20 mouse cellular contexts compared by ENCODE assay signal in genomic region chr4:66314806-66315484, GRCm38 (mm10).
DNase-seq lines count a peak whose midpoint lies in the region; ATAC-seq lines count a peak whose summit lies in the region.
"Had no signal": no experiment of that assay in that cellular context is flagged by ENCODE, and none has a peak within 500 bp of the region (broad histone marks: within the 10 kb centered on the region; RNA-seq: fewer than 3 reads in every experiment).

No protein-coding gene starts in this region.

- H3K4me3 ChIP-seq in midbrain, embryonic 12.5 days, result no peak overlapping the region
- H3K4me3 ChIP-seq in midbrain, embryonic 11.5 days (ENCODE audit: low read depth, low read length), result no peak overlapping the region
- no peak overlapping the region for H3K4me3 ChIP-seq in forebrain, embryonic 10.5 days
- H3K4me3 ChIP-seq in forebrain, embryonic 14.5 days (ENCODE audit: low read depth, low read length), result no peak overlapping the region
- H3K4me3 ChIP-seq in hindbrain, embryonic 16.5 days (ENCODE audit: low read length), result no peak overlapping the region

- H3K36me3 ChIP-seq in midbrain, embryonic 12.5 days, result no peaks in the 10 kb centered on the region
- H3K36me3 ChIP-seq in midbrain, embryonic 11.5 days (ENCODE audit: control insufficient read depth, insufficient read depth, low read length), result no peaks in the 10 kb centered on the region
- H3K36me3 ChIP-seq in forebrain, embryonic 10.5 days (replicated peaks), result no peaks in the 10 kb centered on the region
- H3K36me3 ChIP-seq in forebrain, embryonic 14.5 days (ENCODE audit: control insufficient read depth, insufficient read depth, low read length), result no peaks in the 10 kb centered on the region
- H3K36me3 ChIP-seq in hindbrain, embryonic 16.5 days (ENCODE audit: control insufficient read depth, insufficient read depth, low read length), result no peaks in the 10 kb centered on the region

- no peak for DNase-seq in midbrain, embryonic 11.5 days (ENCODE audit: low spot score, missing footprints)
- DNase-seq in forebrain, embryonic 10.5 days (ENCODE audit: extremely low spot score, low spot score), result peak; percentile 18
- DNase-seq in forebrain, embryonic 14.5 days (ENCODE audit: low spot score), result peak; percentile 64
- DNase-seq in right cerebral cortex, postnatal 10 days (ENCODE audit: low spot score in 2 of 2), result no peak
- DNase-seq in spleen, postnatal 10 days (ENCODE audit: low spot score in 2 of 2), result no peak
- DNase-seq in lung, postnatal 14 days, result no peak
- DNase-seq: adrenal gland, adult 2 months; cerebellum, adult 9-10 months; gastrocnemius, postnatal 10 days; heart, postnatal 14 days; kidney, postnatal 14 days; layer of hippocampus, postnatal 36 days; left cerebral cortex, postnatal 4 days; right cerebral cortex, postnatal 14 days had no signal

- 14% methylated on average over 8 of the region's 8 CpGs for WGBS in midbrain, embryonic 12.5 days
- WGBS in midbrain, embryonic 11.5 days, result 14% methylated on average over 8 of the region's 8 CpGs
- WGBS in forebrain, embryonic 10.5 days, result 10% methylated on average over 8 of the region's 8 CpGs
- WGBS in forebrain, embryonic 14.5 days, result 3% methylated on average over 8 of the region's 8 CpGs
- 17% methylated on average over 8 of the region's 8 CpGs for WGBS in hindbrain, embryonic 16.5 days

- ATAC-seq in midbrain, embryonic 12.5 days (ENCODE audit: low FRiP score, low read depth), result peak; percentile 81
- no peak for ATAC-seq in midbrain, embryonic 11.5 days (ENCODE audit: low FRiP score)
- ATAC-seq in forebrain, embryonic 14.5 days, result peak; percentile 81
- ATAC-seq in hindbrain, embryonic 16.5 days, result peak; percentile 55; the same call in 1 of the 2 replicates
- ATAC-seq: CD4-positive, CD25-positive, alpha-beta regulatory T cell, adult 4 months; intestine, postnatal 0 days; lung, postnatal 0 days had no signal

- H3K9me3 ChIP-seq in midbrain, embryonic 12.5 days, result no peaks in the 10 kb centered on the region
- no peaks in the 10 kb centered on the region for H3K9me3 ChIP-seq in midbrain, embryonic 11.5 days (ENCODE audit: control insufficient read depth, low read length)
- H3K9me3 ChIP-seq in forebrain, embryonic 10.5 days, result no peaks in the 10 kb centered on the region
- no peaks in the 10 kb centered on the region for H3K9me3 ChIP-seq in forebrain, embryonic 14.5 days (replicated peaks; ENCODE audit: control insufficient read depth, low read length)
- H3K9me3 ChIP-seq in hindbrain, embryonic 16.5 days (ENCODE audit: control insufficient read depth, low read length), result no peaks in the 10 kb centered on the region

- H3K27me3 ChIP-seq in midbrain, embryonic 12.5 days, result peaks cover 6% of the 10 kb centered on the region
- no peaks in the 10 kb centered on the region for H3K27me3 ChIP-seq in midbrain, embryonic 11.5 days (ENCODE audit: control insufficient read depth, insufficient read depth, low read length)
- peaks cover 36% of the 10 kb centered on the region for H3K27me3 ChIP-seq in forebrain, embryonic 10.5 days (ENCODE audit: poor library complexity, severe bottlenecking)
- no peaks in the 10 kb centered on the region for H3K27me3 ChIP-seq in forebrain, embryonic 14.5 days (replicated peaks; ENCODE audit: control insufficient read depth, insufficient read depth, low read length)
- no peaks in the 10 kb centered on the region for H3K27me3 ChIP-seq in hindbrain, embryonic 16.5 days (replicated peaks; ENCODE audit: control insufficient read depth, insufficient read depth, low read length)

- peaks cover 10% of the 10 kb centered on the region for H3K4me1 ChIP-seq in midbrain, embryonic 12.5 days
- no peaks in the 10 kb centered on the region; the same call in 1 of the 2 replicates for H3K4me1 ChIP-seq in midbrain, embryonic 11.5 days (ENCODE audit: control insufficient read depth, insufficient read depth, low read length)
- peaks cover 19% of the 10 kb centered on the region for H3K4me1 ChIP-seq in forebrain, embryonic 10.5 days
- peaks cover 8% of the 10 kb centered on the region; the same call in 1 of the 2 replicates for H3K4me1 ChIP-seq in forebrain, embryonic 14.5 days (ENCODE audit: control insufficient read depth, insufficient read depth, low read length)
- H3K4me1 ChIP-seq in hindbrain, embryonic 16.5 days (ENCODE audit: control insufficient read depth, insufficient read depth, low read depth, low read length), result peaks cover 6% of the 10 kb centered on the region

- H3K9ac ChIP-seq in midbrain, embryonic 12.5 days (replicated peaks), result no peak overlapping the region
- H3K9ac ChIP-seq in midbrain, embryonic 11.5 days (ENCODE audit: low read length), result no peak overlapping the region
- H3K9ac ChIP-seq in forebrain, embryonic 14.5 days (ENCODE audit: low read length), result no peak overlapping the region
- H3K9ac ChIP-seq in hindbrain, embryonic 16.5 days (ENCODE audit: low read depth, low read length), result no peak overlapping the region

- H3K27ac ChIP-seq in midbrain, embryonic 12.5 days (replicated peaks), result no peak overlapping the region
- H3K27ac ChIP-seq in midbrain, embryonic 11.5 days (ENCODE audit: low read depth, low read length), result no peak overlapping the region
- no peak overlapping the region for H3K27ac ChIP-seq in forebrain, embryonic 10.5 days
- H3K27ac ChIP-seq in forebrain, embryonic 14.5 days (ENCODE audit: low read depth, low read length), result no peak overlapping the region
- H3K27ac ChIP-seq in hindbrain, embryonic 16.5 days (ENCODE audit: low read depth, low read length), result no peak overlapping the region; the same call in 1 of the 2 replicates

- H3K4me2 ChIP-seq in midbrain, embryonic 12.5 days (replicated peaks), result no peak overlapping the region
- no peak overlapping the region for H3K4me2 ChIP-seq in midbrain, embryonic 11.5 days
- no peak overlapping the region; the same call in 1 of the 2 replicates for H3K4me2 ChIP-seq in forebrain, embryonic 14.5 days (ENCODE audit: low read length)
- H3K4me2 ChIP-seq in hindbrain, embryonic 16.5 days (ENCODE audit: low read length), result no peak overlapping the region
- H3K4me2 ChIP-seq: liver, embryonic 11.5 days had no signal

Comparison
In these comparisons a context has a peak if more than half of its experiments do, and no peak if none do; other contexts are left out.
1. DNase-seq: peak in forebrain, embryonic 10.5 days (single experiment) and forebrain, embryonic 14.5 days (single experiment); none in midbrain, embryonic 11.5 days (single experiment), right cerebral cortex, postnatal 10 days (0 of 2), spleen, postnatal 10 days (0 of 2) and lung, postnatal 14 days (single experiment).